Mouse (Mus musculus) MEL-GATA-1-ER (cell line): ENCODE data around the gene Cad.

Experiments
- DNase-seq: peaks from one replicate; pipeline ENCODE4 v3.0.0-alpha.2; 2012; ENCODE audit warnings: low read depth; ENCODE audit errors: extremely low read depth

Cad gene

DNA sequence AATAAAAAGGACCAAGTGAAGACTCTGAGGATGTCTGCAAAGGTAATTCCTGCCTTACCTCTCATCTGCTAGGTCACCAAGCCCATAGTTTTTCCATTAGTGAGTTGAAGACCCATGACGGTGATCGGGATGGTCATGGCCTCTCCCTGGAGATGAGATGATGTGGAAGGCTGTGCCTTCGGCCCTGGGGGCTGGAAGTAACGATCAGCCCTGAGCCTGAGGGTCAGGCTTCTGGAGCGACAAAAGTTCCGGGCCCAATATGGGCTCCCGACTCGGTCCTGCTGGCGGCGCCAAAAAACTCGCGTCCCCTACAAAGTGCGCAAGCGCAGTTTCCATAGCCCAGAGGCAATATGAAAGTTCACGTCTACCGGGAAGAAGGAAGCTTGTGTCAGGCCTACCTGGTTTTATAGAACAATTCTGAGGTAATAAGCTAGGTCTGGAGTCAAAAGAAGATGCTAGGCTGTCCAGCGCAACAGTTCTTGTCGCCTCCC, 53.5 kb downstream of the Cad start, which contains the start of gene Slc30a3:
TSS of gene Slc30a3 (minus strand) at position 238 of the 491 bp plus-strand sequence.
- DNase-seq = no peak

- DNase-seq = peak; percentile 38
Observed at GRCm38 (mm10) chr5:31110781-31111180, 56.2 kb downstream of the Cad start.

GRCm38 (mm10) chr5:31116354-31116753, 61.8 kb downstream of the Cad start, which contains the start of gene Trim54:
Gene Trim54 (plus strand): TSS chr5:31116712.
- DNase-seq = no peak

GRCm38 (mm10) chr5:31116912-31117311, 62.3 kb downstream of the Cad start:
- no peak for DNase-seq

DNA sequence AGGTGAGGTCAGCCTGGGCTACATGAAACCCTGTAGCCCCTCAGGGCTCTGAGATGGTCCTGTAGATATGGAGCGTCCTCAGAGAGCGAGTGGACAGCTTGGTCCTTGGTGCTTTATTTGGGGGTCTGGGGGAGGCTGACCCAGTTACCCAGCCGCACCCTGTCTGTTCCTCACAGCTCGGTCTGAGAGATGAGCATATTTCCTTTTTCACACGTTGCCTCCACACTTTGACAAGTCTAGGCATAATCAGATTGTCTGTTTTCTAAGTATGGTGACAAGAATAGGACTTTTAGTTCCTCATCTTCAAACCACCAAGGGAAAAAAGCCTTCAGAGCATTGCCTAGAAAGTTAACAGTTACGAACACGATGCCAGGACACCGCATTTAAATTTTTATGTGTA, 66.5 kb downstream of the Cad start:
- DNase-seq = peak; percentile 60

DNA sequence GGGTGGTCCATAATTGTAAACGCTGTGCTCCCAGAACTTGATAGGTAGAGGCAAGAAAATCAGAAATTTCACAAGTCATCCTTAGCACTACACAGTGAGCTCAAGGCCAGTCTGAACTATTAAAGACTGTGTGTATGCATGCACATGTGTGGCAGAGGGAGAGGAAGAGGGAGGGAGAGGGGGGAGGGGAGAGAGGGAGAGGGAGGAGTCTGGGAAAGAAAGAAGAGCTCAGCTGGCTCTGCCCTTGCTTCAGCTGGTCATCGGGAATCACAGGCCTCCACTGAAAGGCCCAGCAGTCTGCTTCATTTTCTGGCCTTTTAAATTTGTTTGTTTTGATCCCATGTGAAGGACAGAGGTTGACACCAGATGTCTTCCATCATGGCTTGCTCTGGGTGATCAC, 68.9 kb downstream of the Cad start:
- no peak for DNase-seq

DNA sequence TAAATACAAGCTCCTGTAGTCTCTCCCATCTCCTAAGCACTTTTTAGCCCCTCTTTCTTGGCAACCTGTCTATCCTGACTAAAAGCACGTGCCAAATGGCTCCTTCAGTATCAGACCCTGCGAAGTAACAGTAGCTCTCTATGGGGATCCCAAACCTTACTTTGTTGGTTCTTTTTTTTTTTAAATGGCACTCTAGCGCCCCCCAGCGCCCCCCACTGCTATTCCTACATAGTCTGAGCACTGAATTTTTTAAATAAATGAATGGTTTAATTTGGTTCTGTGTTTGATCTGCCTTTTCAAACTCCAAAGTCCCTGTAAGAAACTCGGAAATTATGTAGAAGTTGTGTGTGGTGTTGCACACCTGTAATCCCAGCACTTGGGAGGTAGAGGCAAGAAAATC, 71.5 kb downstream of the Cad start:
- peak; percentile 33 for DNase-seq
